Mouse (Mus musculus) cerebellum, postnatal 4 days (tissue): ENCODE measurements around the gene Atrx.
"Not testable (repeated sequence)": the region's sequence is repeated elsewhere in the genome, so short reads cannot be mapped to it uniquely, and the experiment has no call there.

Source experiments
- DNase-seq, 2 experiments: peaks; one replicate each; pipeline ENCODE4 v3.0.0; 2022; ENCODE audit warnings: low spot score in 2 of 2, mixed read lengths in 1 of 2

Atrx gene

DNA sequence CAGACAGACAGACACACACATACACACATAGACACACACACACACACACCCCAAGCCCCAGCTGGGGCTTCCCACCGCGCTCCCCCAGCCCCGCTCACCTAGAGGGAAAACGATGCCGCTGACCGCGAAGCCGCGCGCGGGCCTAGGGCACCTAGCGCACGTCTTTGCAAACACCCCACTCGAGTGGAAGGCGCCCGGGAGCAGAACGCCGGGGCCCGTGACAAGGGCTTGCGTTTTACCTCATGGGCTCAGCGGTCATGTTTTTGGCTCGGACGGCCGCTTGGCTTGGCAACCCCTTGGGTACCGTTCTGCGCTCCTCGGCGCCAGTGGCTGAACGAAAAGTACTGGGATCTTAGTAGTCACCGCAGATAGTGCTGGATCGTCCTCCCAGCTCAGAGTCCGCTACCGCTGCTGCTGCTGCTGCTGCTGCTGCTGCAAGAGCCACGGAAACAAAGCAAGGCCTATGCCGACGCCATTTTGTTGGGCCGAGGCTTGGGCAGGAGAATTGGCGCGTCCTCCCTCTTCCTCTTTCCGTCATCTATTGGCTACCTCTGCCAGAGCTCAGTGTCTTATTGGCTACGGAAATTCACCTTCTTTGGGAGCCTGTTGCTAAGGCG lies at the start of gene Atrx:
Atrx (minus strand) TSS at position 543 of the 617 bp plus-strand sequence.
- DNase-seq, result peak; percentile 29 to 56

DNA sequence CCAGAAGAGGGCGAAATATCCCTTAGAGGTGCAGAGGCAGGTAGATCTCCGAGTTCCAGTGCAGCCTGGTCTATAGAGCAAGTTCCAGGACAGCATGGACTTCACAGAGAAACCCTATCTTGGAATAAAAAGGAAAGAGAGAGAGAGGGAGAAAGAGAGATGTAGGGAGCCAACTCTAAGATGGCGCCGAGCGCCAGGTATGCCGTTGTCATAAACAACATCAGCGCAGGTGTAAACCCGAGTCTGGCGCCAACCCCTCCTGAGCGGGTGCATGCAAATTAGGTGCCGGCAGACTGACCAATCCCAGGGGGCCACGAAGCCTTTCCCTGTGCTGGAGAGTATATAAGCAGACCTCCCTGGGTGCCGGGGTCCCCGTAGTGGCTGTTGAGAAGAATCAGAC lies 27.9 kb upstream of the Atrx start:
- not testable (repeated sequence) for DNase-seq

DNA sequence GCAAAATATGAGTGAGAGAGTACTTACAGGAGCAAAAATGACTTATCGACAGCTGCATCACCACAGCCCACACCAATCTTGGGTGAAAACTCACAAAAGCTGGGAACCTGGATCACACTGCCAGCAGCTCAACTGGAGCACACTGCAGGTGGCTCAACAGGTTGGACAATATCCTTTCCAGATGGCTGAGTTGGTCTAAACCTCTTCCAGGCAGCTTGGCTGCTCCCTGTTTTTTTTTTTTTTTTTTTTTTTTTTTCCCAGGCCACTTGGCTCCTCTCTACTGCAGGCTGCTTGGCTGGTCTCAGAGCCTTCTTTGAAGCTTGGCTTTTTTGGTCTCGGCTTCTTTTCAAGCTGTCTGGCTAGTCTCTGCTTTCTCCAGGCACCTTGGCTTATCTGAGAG lies 24.8 kb upstream of the Atrx start:
- DNase-seq, result no peak

DNA sequence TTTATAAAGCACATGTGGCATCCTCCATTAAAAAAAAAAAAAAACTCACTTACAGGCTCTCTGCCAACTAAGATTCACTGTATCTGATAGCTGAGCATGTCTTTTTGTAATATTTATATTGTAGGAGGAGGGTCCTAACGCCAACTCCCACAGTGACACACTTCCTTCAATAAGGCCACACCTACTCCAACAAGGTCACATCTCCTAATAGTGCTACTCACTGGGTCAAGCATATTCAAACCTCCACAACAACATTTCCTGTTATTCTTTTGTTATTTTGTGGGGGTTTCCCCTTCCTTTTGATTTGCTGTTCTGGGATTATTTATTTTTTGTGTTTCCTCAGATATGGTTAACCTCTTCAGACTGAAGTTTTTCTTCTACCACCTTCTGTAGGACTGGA lies 17.2 kb upstream of the Atrx start:
- DNase-seq, result no peak

DNA sequence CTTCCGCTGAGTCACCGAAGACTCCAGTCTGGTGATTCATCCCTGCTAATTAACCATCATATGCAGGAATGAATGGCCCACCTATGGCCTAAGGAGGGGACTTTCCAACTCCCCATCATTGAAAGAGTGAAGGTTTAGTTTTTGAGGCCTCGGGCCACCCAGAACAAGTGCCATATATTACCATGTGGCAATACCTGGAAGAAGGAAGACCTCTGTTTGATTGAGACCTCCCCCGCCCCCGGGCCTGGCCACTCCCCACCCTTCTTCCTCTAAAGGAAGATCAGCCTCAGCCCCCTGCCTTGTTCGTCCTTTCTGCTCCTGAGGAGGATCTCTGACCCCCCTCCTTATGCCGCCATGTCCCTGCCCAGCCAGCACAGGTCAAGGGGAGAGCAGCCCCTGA lies 10.0 kb upstream of the Atrx start:
- DNase-seq, result no peak

DNA sequence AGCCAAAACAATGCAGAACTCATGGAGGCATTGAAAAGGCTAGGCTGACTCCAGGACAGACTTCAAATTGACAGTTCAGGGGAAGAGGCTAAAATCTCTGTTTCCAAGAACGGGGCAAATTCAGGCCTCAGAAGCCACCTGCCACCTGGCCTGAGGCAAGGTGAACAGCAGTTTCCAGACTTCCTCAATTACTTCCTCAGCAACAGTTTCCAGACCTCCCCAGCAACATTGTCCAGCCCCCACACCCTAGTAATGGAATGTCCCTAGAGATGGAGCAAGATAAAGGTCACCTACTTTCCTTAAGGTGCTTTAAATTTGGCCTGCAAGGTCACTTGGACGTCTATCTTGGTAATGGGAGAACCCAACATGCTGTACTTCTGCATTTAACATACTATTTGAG lies 8.5 kb upstream of the Atrx start:
- no peak for DNase-seq

DNA sequence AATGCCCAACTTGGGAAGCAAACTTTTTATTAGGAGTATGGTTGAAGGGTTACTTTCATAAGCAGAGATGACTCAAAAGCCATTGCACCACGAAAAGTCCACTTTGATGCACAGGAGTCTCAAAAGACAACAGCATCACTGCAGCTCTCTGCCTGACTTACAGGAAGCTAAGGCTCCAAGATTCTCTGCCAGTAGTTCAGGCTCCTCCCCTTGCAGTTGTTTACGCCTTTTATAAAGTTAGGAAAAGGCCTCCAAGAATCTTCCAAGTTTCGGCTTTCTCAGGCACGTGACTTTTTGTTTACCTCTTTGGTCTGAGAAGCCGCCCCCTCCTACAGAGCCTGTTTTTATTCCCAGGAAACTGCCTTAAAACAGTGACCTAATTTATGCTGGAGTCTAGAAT lies 5.1 kb upstream of the Atrx start:
- DNase-seq, result no peak

DNA sequence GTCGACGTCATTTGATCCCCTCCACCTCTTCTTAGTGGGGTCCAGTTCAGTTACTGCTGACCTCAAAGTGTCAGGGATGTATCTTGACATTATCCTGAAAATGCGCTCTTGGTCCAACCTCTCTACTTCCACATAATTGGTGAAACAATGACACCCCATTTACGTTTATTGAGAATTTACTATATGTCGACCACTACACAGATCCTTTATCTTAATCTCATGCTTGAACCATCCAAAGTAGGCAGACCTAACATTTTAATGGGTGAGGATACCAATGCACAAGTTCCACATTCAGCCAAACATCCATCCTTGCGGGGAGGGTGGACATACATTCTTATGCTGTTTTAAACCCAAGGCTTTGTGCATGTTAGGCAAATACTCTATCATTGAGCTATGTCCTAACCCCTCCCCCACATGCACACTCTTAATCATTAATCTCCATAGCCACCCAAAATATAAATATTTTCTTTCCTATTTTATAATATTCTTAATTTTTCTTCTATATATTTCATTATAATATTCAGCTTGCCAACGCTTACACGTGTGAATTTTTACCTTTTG lies 355 bp upstream of the Atrx start:
- no peak for DNase-seq

DNA sequence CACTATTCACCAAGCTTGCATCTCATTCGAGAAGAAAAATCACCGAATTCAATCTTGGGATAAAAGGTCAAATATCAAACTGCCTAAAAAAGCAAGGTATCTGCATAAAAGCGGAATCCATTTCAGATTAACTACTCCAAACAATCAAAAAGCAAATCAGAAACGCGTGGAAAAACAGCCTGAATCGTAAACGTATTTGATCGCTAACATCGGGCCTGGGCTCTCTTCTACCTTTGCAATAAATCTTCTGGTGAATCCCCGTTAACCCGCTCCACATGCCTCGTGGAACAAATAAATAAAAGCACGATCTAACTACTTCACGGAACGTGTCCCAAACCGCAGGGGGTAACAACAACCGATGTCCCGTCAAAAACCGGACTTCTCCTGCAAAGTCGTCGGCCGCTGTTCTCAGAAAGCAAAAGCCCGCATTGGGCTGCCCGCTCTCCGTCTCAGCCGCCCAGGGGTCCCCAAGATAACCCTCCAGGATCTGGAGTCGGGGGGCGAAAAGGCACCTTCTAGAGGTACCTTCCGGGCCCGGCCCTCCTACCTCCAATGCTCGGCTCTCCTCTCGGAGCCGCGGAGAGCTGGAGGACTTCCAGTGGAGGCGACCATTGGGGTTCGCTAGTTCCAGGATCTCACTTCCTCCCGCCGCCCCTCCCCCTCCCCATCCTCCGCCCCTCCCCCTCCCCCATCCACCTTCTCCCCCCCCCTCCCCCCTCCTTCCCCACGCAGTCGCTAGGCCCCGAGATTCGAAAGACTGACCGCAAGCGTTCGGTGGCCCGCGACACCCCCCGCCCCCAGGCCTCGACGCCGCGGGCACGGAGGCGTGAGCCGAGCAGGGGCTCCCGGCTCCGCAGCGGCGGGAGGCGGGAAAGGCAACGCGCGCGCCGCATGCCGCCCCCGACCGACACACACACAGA lies 1.0 kb downstream of the Atrx start:
- peak; percentile 20 to 35 for DNase-seq

DNA sequence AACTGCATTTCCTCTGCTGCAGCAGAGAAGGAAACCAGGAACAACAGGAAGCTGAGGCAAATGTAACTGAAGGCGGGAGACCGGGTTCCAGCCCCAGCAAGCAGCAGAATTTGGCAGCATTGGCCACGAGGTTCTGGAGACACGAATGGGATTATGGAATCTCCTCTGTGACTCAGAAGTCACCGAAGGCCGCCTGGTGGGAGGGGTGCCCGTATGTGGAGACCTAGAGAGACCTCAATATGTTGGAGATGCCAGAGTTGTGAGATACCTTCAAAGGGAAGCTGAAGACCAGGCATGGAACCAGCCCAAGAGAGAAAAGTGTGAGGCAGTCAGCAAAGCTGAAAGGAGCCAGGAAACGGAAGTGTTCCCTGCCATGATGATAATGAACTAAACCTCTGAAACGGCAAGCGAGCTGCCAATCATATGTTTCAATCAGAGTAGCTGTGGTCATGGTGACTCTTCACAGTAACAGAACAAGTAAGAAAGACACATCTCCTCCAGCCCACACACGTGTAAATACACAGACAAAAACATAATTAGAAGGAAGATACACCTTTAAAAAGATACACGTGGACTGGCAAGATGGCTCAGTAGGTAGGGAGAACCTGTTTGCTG lies 3.0 kb downstream of the Atrx start:
- no peak for DNase-seq

DNA sequence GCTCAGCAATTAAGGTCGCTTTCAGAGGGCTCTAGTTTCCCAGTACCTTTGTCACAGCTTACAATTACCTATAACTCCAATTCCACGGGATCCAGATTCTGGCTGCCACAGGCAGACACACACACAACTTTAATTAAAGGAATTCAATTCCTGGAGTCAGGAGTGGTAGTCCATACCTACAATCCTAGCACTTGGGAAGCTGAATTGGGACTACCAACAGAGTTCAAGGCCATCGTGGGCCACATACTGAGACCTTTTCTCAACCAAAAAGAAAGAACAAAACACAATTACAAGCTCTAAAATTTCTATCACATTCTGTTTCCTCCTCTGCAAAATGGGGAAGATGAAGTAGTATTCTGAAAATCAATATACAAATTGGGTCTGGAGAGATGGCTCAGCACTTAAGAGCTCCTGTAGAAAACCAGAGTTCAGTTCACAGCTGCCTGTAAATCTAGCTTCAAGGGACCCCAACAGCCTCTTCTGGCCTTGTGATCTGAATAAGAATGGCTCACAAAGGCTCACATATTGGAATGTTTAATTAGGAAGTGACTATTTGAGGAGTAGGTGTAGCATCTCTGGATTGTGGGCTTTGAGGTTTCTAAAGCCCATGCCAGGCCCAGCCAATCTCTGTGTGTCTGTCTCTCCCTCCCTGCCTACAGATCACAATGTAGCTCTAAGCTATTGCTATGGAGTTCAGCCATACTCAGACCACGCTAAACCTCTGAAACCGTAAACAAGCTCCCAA lies 4.7 kb downstream of the Atrx start:
- no peak for DNase-seq

DNA sequence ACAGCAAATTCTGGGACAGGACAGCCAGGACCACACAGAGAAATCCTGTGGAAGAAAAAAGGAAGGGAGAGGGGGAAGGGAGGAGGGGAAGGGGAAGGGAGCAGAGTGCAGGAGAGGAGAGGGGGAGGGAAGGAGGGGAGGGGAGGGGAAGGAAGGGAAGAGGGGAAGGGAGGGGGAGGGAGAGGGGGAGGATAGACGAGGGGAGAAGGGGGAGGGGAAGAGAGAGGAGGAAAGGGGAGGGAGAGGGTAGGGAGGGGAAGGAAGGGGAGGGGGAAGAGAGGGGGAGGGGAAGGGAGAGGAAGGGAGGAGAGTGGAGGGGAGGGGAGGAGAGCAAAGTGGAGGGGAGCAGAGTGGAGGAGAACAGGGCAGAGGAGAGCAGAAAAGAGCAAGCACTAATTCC lies 5.3 kb downstream of the Atrx start:
- DNase-seq, result no peak

DNA sequence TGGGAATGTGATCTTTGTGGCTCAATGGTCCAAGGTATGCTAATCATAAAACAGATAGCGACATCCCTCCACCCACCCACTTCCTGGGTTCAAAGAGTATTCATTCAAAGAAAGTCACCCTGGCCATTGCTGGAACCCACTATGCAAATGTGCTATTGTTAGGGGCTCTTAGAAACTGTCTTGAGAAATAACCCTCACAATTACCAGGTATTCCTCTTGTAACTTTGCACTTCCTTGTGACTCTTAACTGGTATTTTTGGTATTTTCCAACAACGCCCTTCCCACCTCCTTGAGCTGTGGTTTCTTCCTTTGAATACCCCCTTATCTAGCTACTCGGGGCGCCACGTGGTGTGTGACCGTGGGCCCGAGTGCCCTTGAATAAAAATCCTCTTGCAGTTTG lies 6.2 kb downstream of the Atrx start:
- not testable (repeated sequence) for DNase-seq

DNA sequence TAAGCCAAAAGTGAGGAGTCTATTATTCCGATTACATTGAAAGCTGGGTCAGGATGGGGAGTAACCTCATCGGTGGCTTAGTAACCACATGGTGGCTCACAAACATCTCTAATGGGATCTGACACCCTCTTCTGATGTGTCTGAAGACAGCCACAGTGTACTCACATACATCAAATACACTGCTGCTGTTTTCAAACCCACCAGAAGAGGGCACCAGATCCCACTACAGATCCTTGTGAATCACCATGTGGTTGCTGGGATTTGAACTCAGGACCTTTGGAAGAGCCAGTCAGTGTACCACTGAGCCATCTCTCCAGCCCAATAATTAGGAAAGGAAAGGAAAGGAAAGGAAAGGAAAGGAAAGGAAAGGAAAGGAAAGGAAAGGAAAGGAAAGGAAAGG lies 7.8 kb downstream of the Atrx start:
- peak in 1 of 2 experiments; percentile 4 for DNase-seq

DNA sequence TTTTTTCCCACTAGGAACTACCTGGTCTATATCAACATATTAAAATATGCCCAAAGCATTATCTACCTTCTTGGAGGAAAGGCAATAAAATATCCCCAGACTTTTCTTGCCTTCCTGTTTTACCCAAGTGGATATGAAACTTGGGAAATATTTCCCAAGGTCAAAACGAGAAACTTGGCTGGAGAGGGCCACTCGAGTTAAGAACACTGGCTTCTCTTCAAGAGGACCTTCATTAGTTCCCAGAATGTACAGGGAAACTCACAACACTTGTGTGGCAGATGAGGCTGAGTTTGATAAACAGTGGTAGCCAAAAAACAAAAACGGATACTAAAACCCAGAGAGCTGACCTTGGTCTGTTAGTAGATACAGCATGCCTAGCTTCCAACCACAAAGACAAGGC lies 17.5 kb downstream of the Atrx start:
- DNase-seq, result no peak

DNA sequence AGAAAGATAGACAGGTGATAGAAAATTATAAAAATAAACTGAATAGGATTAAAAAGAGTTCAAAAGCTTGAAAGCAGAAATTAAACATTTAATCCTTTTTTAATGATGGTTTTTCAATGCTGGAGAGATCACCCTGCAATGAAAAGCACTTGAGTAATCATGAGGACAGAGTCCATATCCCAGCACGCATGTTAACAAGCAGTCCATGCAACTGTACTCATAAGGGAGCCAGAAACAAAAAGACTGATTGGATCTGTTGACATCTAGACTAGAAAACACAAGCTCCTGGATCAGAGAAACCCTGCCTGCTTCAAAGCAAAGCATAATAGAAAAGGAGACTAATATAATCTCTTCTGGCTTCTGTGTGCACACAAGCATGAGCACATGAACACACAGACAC lies 27.6 kb downstream of the Atrx start:
- DNase-seq, result no peak

DNA sequence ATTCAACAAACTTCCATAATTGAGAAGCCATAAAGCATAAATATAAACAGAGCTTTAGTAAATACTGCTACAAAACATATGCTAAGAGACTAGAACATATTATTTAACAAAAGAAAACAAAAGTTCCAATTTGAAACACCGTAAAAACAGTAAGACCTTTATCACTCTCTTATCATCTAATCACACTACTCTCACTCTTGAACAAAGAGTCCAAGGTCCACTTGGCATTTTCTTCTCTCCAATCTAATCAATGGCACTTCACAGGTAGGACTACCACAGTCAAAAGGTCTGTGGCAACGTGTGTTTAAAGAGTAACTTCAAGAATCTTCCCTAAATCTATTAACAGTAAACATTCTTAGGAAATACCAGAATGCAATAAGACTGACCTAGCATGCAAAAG lies 42.3 kb downstream of the Atrx start:
- DNase-seq, result no peak

DNA sequence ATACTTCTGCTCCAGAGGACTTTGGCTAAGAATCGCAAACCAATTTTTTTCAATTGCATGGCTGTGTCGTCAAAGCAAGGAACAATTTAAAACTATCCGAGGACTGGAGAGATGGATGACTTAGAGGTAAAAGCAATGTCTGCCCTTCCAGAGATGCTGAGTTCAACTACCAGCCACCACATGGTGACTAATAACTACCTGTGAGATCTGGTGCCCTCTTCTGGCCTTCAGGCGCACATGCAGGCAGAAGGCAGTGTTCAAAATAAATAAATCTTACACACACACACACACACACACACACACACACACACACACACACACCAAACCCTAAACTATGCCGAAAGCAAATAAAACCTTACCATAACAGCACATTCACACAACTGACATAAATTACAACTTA lies 64.8 kb downstream of the Atrx start:
- DNase-seq, result no peak

DNA sequence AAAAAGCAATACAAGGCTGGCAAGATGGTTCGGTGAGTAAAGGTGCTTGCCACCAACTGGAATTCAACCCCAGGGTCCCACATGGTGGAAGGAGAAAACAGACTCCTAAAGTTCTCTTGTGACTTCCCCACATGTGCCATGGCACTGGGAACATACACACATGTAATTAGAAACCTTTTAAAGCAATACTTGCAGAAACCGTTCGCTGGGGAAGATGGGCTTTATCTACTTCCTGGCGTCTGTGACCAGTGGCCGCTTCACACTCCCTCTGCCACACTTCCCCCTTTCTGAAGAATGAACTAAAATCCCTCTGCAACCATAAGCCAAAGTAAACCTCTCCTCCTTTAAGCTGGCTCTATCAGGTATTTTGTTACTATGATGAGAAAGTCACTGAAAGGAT lies 104.7 kb downstream of the Atrx start:
- DNase-seq, result no peak

DNA sequence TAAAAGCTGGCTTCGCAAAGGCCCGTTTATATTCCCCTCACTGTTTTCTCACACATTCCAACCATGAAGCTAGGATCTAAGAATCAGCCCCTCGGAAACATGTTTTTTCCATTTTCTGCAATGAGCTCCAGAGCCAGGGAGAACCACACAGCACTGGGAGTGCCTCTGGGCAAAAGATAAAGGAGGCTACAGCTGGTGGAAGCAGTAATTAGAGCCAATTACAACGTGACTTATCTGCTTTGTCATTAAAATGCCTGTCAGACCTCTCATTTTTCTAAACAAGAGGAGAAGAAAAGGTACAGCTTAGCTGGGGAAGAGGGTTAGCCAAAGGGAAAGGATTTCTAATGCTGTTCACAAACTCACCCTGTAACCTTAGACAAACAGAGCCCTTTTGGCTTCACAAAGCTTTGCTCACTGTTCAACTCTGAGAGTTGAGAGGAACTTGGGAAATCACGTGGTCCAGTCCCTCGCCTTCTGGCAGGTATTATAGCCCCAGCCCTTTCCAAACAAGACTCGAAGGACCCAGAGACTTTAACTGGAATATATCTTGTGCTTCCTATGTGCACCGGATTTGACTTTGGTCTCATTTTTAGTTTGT lies 134.3 kb downstream of the Atrx start:
- DNase-seq, result no peak

DNA sequence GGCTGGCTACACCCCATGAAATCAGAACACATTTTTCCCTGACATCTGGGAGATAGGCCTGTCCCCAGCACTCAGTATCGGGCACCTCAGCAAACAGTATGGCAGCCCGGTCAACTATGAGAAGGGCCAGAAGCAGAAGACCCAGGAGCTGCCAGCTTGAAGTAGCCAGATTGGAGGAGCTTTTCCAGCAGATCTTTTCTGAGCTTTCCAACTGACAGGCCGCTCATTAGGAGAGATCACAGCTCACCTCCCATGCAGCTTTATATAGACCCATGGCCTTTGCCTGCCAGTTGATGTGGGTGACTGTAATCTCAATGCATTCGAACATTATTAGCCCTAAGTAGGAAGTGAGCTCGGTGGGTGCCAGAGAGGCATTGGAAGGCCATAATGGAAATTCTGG lies 155.9 kb downstream of the Atrx start:
- no peak for DNase-seq

DNA sequence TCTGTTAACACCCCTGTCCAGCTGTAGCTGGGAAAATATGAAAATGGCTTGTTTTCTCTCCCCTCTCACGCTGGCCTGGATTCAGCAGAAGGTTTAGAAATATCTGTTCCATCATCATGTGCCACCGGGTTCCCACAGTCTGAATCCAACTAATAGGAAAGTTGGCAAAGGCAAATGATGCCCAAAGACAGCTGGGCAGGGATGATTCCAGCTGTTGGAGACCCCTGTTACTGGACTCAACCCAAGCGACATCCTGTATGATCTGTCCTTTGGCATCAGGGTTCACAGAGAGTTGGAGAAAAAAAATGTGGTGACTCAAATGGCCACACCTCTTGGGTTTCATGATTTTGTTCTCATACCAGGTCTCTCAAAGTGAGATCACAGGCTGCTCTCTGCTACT lies 161.3 kb downstream of the Atrx start:
- DNase-seq, result no peak
